Mouse (Mus musculus) small intestine, adult 2 months (tissue): ENCODE data around the gene Gm45521.

Experiments used
- CTCF ChIP-seq: fragments of 200-500 bp; IDR thresholded peaks from 2 replicates; pipeline ENCODE4 v1.5.1; 2012; ENCODE audit warnings: low read depth, mild to moderate bottlenecking, control low read depth, inconsistent platforms, low read length, moderate library complexity, mixed read lengths; ENCODE audit not compliant: insufficient replicate concordance, insufficient read length; ENCODE audit errors: extremely low read depth
- POLR2A ChIP-seq: fragments of 200-500 bp; IDR thresholded peaks from 2 replicates; pipeline ENCODE4 v1.6.1; 2012; ENCODE audit warnings: low read depth, mild to moderate bottlenecking, control low read depth, inconsistent platforms, low read length, moderate library complexity

GRCm38 (mm10) chr14:7945261-7945660 lies 11.8 kb upstream of the Gm45521 start:
- no peak for TF ChIP-seq CTCF
- TF ChIP-seq POLR2A: no peak
